Mouse (Mus musculus): ENCODE data around the gene Slc36a2.

- TF ChIP-seq CTCF (IDR thresholded peaks at IDR 0.05; ENCODE audit: low read depth) (no peak), EP300 (optimal IDR thresholded peaks at IDR 0.05) (no peak)
These were observed 37.5 kb downstream of the Slc36a2 start for GRCm38 (mm10) chr11:55147423-55147822.

All from stomach, postnatal 0 days (tissue).